Mouse (Mus musculus) c-Kit-positive CD71-negative TER-119-negative erythroid progenitor cells, embryonic 14.5 days (primary cell): ENCODE measurements around the gene Barx2.

Experiments
- DNase-seq: peaks from one replicate; pipeline ENCODE4 v3.0.0-alpha.2; 2013; ENCODE audit warnings: low read depth

Barx2 gene

DNA sequence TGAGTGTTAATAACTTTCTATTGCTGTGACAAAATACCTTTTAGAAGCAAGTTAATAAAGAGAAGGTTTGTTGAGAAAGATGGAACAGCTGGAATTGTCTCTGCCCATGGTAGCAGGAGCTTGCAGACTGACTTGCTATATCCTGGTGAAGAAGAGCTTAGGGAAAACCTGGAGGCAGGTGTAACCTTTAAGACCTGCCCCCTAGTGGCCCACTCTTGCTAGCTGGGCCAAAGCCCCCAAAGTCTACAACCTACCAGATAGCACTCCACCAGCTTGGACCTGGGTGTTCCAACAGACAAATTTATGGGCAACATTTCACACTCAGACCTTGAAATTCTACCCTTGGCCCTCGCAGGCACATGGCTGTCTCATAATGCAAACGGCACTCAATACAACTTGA is 104.5 kb downstream of the Barx2 start:
- DNase-seq, result no peak

DNA sequence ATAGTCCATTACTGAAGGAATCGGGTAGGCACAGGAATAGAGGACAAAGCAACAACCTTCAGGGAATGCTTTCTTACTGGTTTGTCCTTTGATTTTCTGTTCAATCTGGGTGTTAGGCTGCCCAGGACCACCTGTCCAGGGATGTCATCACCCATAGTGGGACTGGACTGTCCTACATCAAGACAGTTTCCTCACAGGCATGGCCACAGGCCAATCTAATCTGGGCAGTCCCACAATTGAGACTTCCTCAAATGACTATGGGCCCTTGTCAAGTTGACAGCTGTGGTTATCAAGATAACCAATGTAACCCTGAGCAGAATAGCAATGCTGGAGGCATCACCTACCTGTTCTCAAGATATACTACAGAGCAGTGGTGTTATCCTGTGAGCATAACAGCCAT is 110.6 kb downstream of the Barx2 start:
- no peak for DNase-seq
